Mouse (Mus musculus): Measurements from ENCODE around the gene Sept10. TPM values are rescaled to one million over a fixed set of nuclear protein-coding genes. Genes with fewer than 3 reads are reported as not detected.

Gene Sept10
- polyA plus RNA-seq, 1 experiment from 2014 or later: 74.6 TPM

DNA sequence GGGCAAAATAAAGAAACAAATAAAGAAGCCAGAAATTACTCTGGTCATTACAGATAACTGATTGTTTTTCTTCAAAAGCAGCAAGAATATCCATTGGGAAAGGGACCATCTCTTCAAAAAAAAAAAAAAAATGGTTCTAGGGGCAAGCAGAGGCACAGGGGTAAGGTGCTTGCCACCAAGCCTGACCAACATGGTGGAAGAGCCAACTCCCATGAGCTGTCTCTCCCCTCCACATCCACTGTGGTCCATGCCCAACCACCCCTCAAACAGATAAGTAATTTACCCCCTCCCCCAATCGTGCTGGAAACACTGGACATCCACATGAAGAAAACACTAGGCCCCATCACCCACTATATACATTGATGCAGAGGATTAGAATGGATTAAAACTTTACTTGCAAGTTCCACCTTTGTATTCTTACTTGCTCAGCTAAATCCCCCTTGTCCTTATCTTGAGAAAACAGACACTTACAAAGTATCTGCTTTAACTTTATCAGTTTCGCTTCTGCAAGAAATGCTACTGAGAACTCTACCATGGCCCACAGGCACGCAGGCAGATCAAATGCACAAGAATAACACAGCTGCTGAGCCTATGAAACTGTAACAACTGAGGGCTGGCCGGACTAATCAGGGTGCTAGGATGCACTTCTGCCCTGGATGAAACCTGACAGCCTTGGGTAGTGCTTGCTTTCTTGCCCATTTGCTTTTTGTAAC lies 59.3 kb downstream of the Sept10 start:
- 52% methylated on average over 4 of the region's 4 CpGs for WGBS
- no peak for ATAC-seq (ENCODE audit: low read depth)
- no peak overlapping the region for H3K9ac ChIP-seq (ENCODE audit: low read length)
- H3K27ac ChIP-seq (ENCODE audit: low read length): no peak overlapping the region
- no peak overlapping the region for H3K4me2 ChIP-seq (ENCODE audit: low read depth, low read length)
- no peak overlapping the region for H3K4me3 ChIP-seq (ENCODE audit: low read length)
- no peaks in the 10 kb centered on the region for H3K27me3 ChIP-seq (ENCODE audit: control insufficient read depth, insufficient read depth, low read depth, low read length)
- H3K4me1 ChIP-seq (replicated peaks; ENCODE audit: control insufficient read depth, insufficient read depth, low read length): no peaks in the 10 kb centered on the region
- no peaks in the 10 kb centered on the region; the same call in 1 of the 2 replicates for H3K36me3 ChIP-seq (ENCODE audit: control insufficient read depth, insufficient read depth, low read length)
- no peaks in the 10 kb centered on the region for H3K9me3 ChIP-seq (ENCODE audit: control insufficient read depth, low read length)

DNA sequence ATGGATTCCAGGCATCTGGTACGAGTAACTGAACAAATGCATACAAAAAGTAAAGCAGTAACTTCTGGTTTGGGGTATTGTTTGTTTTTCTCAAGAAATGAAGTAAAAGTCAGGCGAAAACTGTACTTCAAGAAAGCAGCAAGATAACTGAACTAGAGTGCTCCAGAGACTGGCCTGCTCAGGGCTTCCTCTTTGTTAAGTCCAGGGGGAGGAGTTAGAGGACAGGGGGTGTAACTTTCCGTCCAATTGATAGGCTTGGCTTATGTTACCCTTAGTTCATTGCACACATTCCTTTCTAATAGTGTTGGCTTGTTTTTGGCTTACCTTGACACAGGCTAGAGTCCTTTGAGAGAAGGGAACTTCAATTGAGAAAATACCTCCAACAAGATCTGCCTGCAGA lies 63.0 kb downstream of the Sept10 start:
- no peak for ATAC-seq (ENCODE audit: low read depth)
- H3K9me3 ChIP-seq (ENCODE audit: control insufficient read depth, low read length): no peaks in the 10 kb centered on the region
- 75% methylated on average over 3 of the region's 3 CpGs for WGBS

DNA sequence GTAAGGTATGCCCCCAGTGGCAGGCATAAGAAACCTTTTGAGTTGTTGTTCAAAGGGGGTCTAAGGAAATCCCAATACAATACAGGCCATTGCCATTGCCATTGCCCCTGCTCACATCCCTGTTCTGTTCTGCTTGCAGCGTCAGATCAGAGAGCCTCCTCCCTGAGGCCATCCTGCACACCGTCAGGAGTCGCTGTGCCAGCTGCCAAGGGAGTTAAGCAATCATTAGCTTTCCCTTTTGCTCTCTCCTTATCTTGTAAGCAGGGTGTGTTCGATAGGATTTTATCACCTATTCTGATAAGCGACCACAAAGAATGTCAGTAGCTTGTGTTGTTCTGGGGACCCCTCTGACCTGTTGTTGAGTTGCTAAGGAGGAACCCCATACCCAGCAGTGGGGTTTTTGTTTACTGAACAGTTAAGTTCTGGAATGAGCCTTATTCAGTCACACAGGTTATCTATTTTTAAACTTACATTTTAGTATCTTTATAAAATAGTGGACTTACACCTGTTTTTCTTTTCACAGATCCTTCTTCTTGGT lies 69.0 kb downstream of the Sept10 start:
- Histone ChIP-seq H3K36me3 (ENCODE audit: control insufficient read depth, insufficient read depth, low read length) (no peaks in the 10 kb centered on the region), H3K27me3 (ENCODE audit: control insufficient read depth, insufficient read depth, low read depth, low read length) (no peaks in the 10 kb centered on the region), H3K9me3 (ENCODE audit: control insufficient read depth, low read length) (no peaks in the 10 kb centered on the region), H3K4me3 (ENCODE audit: low read length) (no peak overlapping the region), H3K4me2 (ENCODE audit: low read depth, low read length) (no peak overlapping the region), H3K4me1 (replicated peaks; ENCODE audit: control insufficient read depth, insufficient read depth, low read length) (no peaks in the 10 kb centered on the region), H3K9ac (ENCODE audit: low read length) (no peak overlapping the region), H3K27ac (ENCODE audit: low read length) (no peak overlapping the region)
- no peak for ATAC-seq (ENCODE audit: low read depth)
- 23% methylated on average over 5 of the region's 5 CpGs for WGBS

More for the DNA sequence above, 63.0 kb downstream of the Sept10 start:
- H3K27ac ChIP-seq (ENCODE audit: low read length): no peak overlapping the region
- H3K27me3 ChIP-seq (ENCODE audit: control insufficient read depth, insufficient read depth, low read depth, low read length): no peaks in the 10 kb centered on the region
- H3K4me1 ChIP-seq (replicated peaks; ENCODE audit: control insufficient read depth, insufficient read depth, low read length): no peaks in the 10 kb centered on the region
- no peak overlapping the region for H3K9ac ChIP-seq (ENCODE audit: low read length)
- no peak overlapping the region for H3K4me3 ChIP-seq (ENCODE audit: low read length)
- H3K36me3 ChIP-seq (ENCODE audit: control insufficient read depth, insufficient read depth, low read length): no peaks in the 10 kb centered on the region
- no peak overlapping the region for H3K4me2 ChIP-seq (ENCODE audit: low read depth, low read length)

DNA sequence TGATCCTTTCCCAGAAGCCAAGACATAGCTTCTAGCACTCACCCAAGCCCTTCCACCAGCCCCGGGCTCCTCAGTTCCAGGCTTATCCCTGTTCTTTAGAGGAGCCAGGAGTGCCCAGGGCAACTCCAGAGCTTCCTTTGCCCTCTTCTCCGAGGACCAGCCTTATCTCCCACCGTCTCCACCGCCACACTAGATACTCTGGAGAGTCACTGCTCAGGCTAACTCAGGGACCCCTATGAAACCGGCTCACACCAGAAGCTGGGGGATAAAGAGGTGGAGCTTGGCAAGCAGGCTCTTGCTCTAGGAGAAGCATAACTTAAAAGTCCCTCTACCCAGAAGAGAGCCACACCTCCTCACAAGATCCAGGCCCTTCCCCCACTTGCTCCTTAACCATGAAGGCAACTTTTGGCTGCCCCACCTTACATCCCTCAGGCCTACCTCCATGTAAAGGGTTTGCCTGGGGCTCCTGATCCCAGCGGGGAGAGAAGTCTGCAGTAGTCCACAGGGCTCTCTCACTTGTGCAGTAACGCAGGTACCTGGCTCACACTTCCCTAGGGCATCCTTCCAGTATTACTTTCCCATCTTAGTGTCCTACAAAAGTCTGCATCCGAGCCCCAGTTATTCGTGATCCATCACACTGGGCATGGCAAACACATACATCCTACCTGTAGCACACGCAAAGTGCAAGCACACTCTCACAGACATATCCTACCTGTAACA lies 70.5 kb downstream of the Sept10 start:
- Histone ChIP-seq H3K9me3 (ENCODE audit: control insufficient read depth, low read length) (no peaks in the 10 kb centered on the region), H3K4me3 (ENCODE audit: low read length) (no peak overlapping the region), H3K4me2 (ENCODE audit: low read depth, low read length) (no peak overlapping the region), H3K9ac (ENCODE audit: low read length) (no peak overlapping the region), H3K36me3 (ENCODE audit: control insufficient read depth, insufficient read depth, low read length) (no peaks in the 10 kb centered on the region), H3K27me3 (ENCODE audit: control insufficient read depth, insufficient read depth, low read depth, low read length) (no peaks in the 10 kb centered on the region), H3K27ac (ENCODE audit: low read length) (no peak overlapping the region), H3K4me1 (replicated peaks; ENCODE audit: control insufficient read depth, insufficient read depth, low read length) (no peaks in the 10 kb centered on the region)
- 81% methylated on average over 10 of the region's 10 CpGs for WGBS
- ATAC-seq (ENCODE audit: low read depth): no peak

DNA sequence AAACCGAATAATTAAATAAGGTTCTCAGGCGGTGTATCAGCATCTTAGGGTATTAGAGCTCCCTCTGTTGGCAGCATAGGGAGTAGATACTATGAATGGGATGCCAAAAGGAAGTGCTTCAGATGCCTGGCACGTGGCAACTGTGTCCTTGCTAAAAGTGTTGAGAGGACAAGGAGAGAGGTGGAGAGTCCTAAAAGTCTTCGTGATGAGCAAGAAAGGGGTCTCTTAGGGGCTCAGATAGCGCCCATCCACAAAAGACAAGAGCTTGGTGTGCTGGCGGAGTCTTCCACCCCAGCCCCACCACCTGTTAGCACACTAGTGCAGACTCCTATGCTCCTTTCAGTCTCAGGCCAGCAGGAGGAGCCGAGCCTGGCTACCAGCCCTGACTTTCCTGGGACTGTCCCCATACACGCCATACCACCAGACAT lies 71.7 kb downstream of the Sept10 start:
- 13% methylated on average over 8 of the region's 8 CpGs for WGBS

DNA sequence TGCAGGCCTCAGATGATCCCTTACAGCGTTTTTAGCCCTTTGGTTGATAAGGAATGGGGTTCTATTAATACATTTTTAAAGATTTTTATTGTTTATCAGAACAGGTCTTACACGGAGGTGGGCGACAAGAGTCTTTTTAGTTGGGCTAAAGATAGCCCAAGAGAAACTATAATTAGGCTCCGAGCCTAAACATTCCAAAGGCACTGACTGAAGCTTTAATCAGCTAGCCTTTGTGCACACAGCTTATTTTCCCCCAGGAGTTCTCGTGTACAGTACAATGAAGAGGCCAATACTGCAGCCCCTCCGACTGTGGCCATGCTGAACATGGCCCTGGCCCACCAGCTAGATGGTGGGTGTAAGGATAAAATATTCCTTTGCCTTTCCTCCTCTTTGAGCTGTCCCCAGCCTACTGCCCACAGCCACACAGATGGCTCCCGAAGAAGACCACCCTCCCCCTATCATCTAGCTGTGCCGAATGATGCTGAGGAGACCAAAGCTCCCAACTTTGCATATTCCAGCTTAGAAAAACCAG lies 88.1 kb downstream of the Sept10 start:
- Histone ChIP-seq H3K36me3 (ENCODE audit: control insufficient read depth, insufficient read depth, low read length) (no peaks in the 10 kb centered on the region), H3K27ac (ENCODE audit: low read length) (no peak overlapping the region), H3K9me3 (ENCODE audit: control insufficient read depth, low read length) (no peaks in the 10 kb centered on the region), H3K4me1 (replicated peaks; ENCODE audit: control insufficient read depth, insufficient read depth, low read length) (peaks cover 11% of the 10 kb centered on the region), H3K9ac (ENCODE audit: low read length) (no peak overlapping the region), H3K27me3 (ENCODE audit: control insufficient read depth, insufficient read depth, low read depth, low read length) (no peaks in the 10 kb centered on the region), H3K4me2 (ENCODE audit: low read depth, low read length) (no peak overlapping the region), H3K4me3 (ENCODE audit: low read length) (no peak overlapping the region)
- WGBS: 60% methylated on average over 8 of the region's 8 CpGs
- no peak for ATAC-seq (ENCODE audit: low read depth)

More for the DNA sequence above, 71.7 kb downstream of the Sept10 start:
- no peaks in the 10 kb centered on the region for H3K9me3 ChIP-seq (ENCODE audit: control insufficient read depth, low read length)
- no peaks in the 10 kb centered on the region for H3K36me3 ChIP-seq (ENCODE audit: control insufficient read depth, insufficient read depth, low read length)
- peak overlapping the region; percentile 36; the same call in 1 of the 2 replicates for H3K4me2 ChIP-seq (ENCODE audit: low read depth, low read length)
- H3K4me3 ChIP-seq (ENCODE audit: low read length): no peak overlapping the region
- no peak overlapping the region for H3K27ac ChIP-seq (ENCODE audit: low read length)
- peak; percentile 86 for ATAC-seq (ENCODE audit: low read depth)
- no peaks in the 10 kb centered on the region for H3K27me3 ChIP-seq (ENCODE audit: control insufficient read depth, insufficient read depth, low read depth, low read length)
- H3K4me1 ChIP-seq (replicated peaks; ENCODE audit: control insufficient read depth, insufficient read depth, low read length): no peaks in the 10 kb centered on the region
- no peak overlapping the region for H3K9ac ChIP-seq (ENCODE audit: low read length)

DNA sequence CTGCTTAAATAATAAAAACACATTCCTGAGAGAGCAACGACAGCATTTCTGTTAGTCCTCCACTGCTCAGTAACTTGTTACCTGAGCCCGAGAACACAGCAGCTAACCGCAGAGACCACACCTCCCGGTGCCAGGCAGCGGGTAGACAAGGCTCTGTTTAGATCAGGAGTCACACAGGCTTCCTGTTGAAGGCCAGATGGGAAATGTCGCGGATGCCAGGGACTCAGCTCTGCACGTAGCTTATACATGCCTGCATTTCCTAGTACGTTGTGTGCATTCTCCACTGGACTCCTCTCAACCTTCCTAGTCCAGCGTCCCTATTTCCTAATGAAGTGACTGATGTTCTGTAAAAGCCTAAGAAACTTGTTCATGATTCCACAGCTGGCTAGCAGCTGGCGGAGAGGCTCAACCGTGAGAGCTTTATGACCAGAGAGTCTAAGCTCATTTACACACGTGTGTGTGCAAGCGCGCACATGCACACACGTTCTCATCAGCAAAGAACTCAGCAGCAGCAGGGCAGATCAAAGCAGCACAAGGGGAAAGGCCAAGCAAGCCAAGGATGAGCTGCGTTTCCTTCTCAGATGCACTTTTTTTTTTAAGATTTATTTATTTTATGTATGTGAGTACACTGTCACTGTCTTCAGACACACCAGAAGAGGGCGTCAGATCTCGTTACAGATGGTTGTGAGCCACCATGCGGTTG lies 89.6 kb downstream of the Sept10 start:
- H3K4me2 ChIP-seq (ENCODE audit: low read depth, low read length): peak overlapping the region; percentile 26; the same call in 1 of the 2 replicates
- no peak overlapping the region for H3K9ac ChIP-seq (ENCODE audit: low read length)
- no peaks in the 10 kb centered on the region for H3K27me3 ChIP-seq (ENCODE audit: control insufficient read depth, insufficient read depth, low read depth, low read length)
- H3K4me3 ChIP-seq (ENCODE audit: low read length): no peak overlapping the region
- peaks cover 11% of the 10 kb centered on the region for H3K4me1 ChIP-seq (replicated peaks; ENCODE audit: control insufficient read depth, insufficient read depth, low read length)
- H3K9me3 ChIP-seq (ENCODE audit: control insufficient read depth, low read length): no peaks in the 10 kb centered on the region
- ATAC-seq (ENCODE audit: low read depth): peak; percentile 93
- no peaks in the 10 kb centered on the region for H3K36me3 ChIP-seq (ENCODE audit: control insufficient read depth, insufficient read depth, low read length)
- H3K27ac ChIP-seq (ENCODE audit: low read length): peak overlapping the region; percentile 79
- 40% methylated on average over 20 of the region's 20 CpGs for WGBS

DNA sequence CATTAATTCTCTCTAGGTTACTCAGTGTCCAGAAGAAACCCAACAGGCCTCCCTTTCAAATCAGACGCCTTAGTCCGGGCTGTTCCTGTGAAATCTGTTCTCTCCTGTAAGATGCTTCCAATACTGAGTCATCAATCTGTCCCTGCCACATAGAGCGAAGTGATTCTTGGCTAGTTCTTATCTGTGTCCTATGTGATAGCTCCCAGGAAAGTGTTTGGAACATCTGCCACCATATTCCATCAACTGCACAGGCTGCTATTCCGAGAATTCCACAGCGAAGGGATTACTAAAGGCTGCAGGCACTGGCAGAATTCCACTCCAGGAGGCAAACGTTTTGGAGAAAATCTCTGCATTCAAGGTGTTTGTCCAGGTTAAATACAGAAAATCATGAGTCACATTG lies 94.0 kb downstream of the Sept10 start:
- H3K27ac ChIP-seq (ENCODE audit: low read length): no peak overlapping the region
- H3K9ac ChIP-seq (ENCODE audit: low read length): no peak overlapping the region
- H3K4me2 ChIP-seq (ENCODE audit: low read depth, low read length): no peak overlapping the region
- H3K9me3 ChIP-seq (ENCODE audit: control insufficient read depth, low read length): no peaks in the 10 kb centered on the region
- no peaks in the 10 kb centered on the region for H3K27me3 ChIP-seq (ENCODE audit: control insufficient read depth, insufficient read depth, low read depth, low read length)
- 48% methylated on average over 6 of the region's 6 CpGs for WGBS
- peaks cover 9% of the 10 kb centered on the region for H3K4me1 ChIP-seq (replicated peaks; ENCODE audit: control insufficient read depth, insufficient read depth, low read length)
- H3K36me3 ChIP-seq (ENCODE audit: control insufficient read depth, insufficient read depth, low read length): no peaks in the 10 kb centered on the region
- H3K4me3 ChIP-seq (ENCODE audit: low read length): no peak overlapping the region
- no peak for ATAC-seq (ENCODE audit: low read depth)

DNA sequence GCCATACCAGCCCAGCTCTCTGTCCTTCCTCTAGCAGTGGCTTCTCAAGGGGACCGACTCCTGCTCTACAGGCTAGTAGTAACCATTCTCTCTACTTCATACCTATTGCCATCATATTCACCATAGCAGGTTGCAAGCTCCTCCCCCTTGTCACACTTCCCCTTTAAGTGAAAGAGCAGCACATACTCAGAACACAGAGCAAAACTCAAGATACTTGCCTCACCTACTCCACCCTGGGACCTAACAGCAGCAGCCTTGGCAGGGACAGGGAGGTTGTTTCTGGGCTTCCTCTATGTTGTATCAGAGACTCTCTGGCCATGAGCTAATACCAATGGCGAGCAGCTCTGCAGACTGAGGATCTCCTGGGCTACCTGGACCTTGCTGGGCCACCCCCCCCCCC lies 96.2 kb downstream of the Sept10 start:
- WGBS: 82% methylated on average over 2 of the region's 2 CpGs
- Histone ChIP-seq H3K27ac (ENCODE audit: low read length) (no peak overlapping the region), H3K36me3 (ENCODE audit: control insufficient read depth, insufficient read depth, low read length) (no peaks in the 10 kb centered on the region), H3K4me1 (replicated peaks; ENCODE audit: control insufficient read depth, insufficient read depth, low read length) (no peaks in the 10 kb centered on the region), H3K4me2 (ENCODE audit: low read depth, low read length) (no peak overlapping the region), H3K27me3 (ENCODE audit: control insufficient read depth, insufficient read depth, low read depth, low read length) (no peaks in the 10 kb centered on the region), H3K9ac (ENCODE audit: low read length) (no peak overlapping the region), H3K4me3 (ENCODE audit: low read length) (no peak overlapping the region), H3K9me3 (ENCODE audit: control insufficient read depth, low read length) (no peaks in the 10 kb centered on the region)
- no peak for ATAC-seq (ENCODE audit: low read depth)
